Mouse (Mus musculus): ENCODE results near the gene Samm50. TPM values are rescaled to one million over a fixed set of nuclear protein-coding genes. Genes with fewer than 3 reads are reported as not detected.
"Not testable (repeated sequence)": the region's sequence is repeated elsewhere in the genome, so short reads cannot be mapped to it uniquely, and the experiment has no call there.

Gene Samm50
- 24.7 and 37.1 TPM in 2 replicates for polyA plus RNA-seq (2011; ENCODE audit: insufficient read depth, insufficient read length, low replicate concordance, missing spikeins)

DNA sequence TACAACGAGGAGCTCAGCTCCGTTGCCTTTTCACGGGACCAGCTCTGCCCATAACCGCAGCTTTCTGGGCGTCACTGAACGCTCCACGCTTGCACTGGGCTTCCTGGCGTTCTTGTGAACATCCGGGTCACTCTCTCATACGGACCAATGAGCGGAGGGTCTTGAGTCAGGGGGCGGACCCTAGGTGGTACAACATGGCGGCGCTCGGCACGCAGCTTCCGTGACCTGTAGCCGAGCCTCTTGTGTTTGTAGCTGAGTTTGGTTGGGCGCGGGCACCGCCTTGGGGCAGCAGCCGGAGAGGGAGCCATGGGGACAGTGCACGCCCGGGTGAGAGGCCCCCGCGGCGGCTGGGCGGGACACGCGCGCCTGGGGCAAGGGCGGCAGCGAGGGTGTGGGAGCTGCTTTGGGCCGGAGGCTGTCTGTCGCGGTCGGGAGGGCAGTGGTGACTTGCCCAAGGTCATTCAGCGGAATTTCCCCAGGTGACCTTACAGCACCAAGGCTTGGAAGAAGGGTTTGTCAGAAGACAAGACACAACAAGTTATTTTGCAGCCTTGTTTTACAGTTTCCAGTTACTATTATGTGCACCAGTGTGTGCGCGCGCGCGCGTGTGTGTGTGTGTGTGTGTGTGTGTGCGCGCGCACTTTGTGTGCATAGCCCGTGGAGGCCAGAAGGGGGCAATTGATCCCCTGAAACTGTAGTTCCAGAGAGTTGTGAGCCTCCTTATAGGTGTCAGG, at the start of gene Samm50:
Gene Samm50, plus strand, starts transcription at position 184 of the 734 bp plus-strand sequence.
- Histone ChIP-seq H3K4me1 (ENCODE audit: control insufficient read depth, insufficient read depth, low read length) (peaks cover 4% of the 10 kb centered on the region), H3K4me3 (replicated peaks; ENCODE audit: control insufficient read depth, low read depth, low read length) (peak within 1 kb of the TSS; percentile 95), H3K27ac (ENCODE audit: control insufficient read depth, insufficient read depth, low read depth, low read length, poor library complexity) (peak within 1 kb of the TSS; percentile 89)
- TF ChIP-seq POLR2A (IDR thresholded peaks at IDR 0.05; ENCODE audit: borderline replicate concordance, control insufficient read depth, low read depth, low read length) (peak; percentile 89), CTCF (IDR thresholded peaks at IDR 0.05; ENCODE audit: control insufficient read depth, insufficient read depth, low read length) (no peak)
- WGBS = 2% methylated on average over 48 of the region's 48 CpGs

GRCm38 (mm10) chr15:84156158-84156557, 35.9 kb upstream of the Samm50 start:
- Histone ChIP-seq H3K4me3 (replicated peaks; ENCODE audit: control insufficient read depth, low read depth, low read length) (no peak overlapping the region), H3K4me1 (ENCODE audit: control insufficient read depth, insufficient read depth, low read length) (no peaks in the 10 kb centered on the region), H3K27ac (ENCODE audit: control insufficient read depth, insufficient read depth, low read depth, low read length, poor library complexity) (no peak overlapping the region)
- TF ChIP-seq CTCF (IDR thresholded peaks at IDR 0.05; ENCODE audit: control insufficient read depth, insufficient read depth, low read length) (no peak), POLR2A (IDR thresholded peaks at IDR 0.05; ENCODE audit: borderline replicate concordance, control insufficient read depth, low read depth, low read length) (no peak)
- WGBS = 68% methylated on average over 2 of the region's 2 CpGs

- H3K27ac ChIP-seq (ENCODE audit: control insufficient read depth, insufficient read depth, low read depth, low read length, poor library complexity); H3K4me1 ChIP-seq (ENCODE audit: control insufficient read depth, insufficient read depth, low read length); H3K4me3 ChIP-seq (replicated peaks; ENCODE audit: control insufficient read depth, low read depth, low read length): not testable (repeated sequence)
- WGBS = 84% methylated on average over 6 of the region's 6 CpGs
Observed at GRCm38 (mm10) chr15:84157530-84157929, 34.5 kb upstream of the Samm50 start.

- WGBS = 69% methylated on average over 6 of the region's 6 CpGs
- no peak overlapping the region for H3K27ac ChIP-seq (ENCODE audit: control insufficient read depth, insufficient read depth, low read depth, low read length, poor library complexity)
- TF ChIP-seq CTCF (IDR thresholded peaks at IDR 0.05; ENCODE audit: control insufficient read depth, insufficient read depth, low read length) (no peak), POLR2A (IDR thresholded peaks at IDR 0.05; ENCODE audit: borderline replicate concordance, control insufficient read depth, low read depth, low read length) (no peak)
- no peak overlapping the region for H3K4me3 ChIP-seq (replicated peaks; ENCODE audit: control insufficient read depth, low read depth, low read length)
- no peaks in the 10 kb centered on the region for H3K4me1 ChIP-seq (ENCODE audit: control insufficient read depth, insufficient read depth, low read length)
Observed at GRCm38 (mm10) chr15:84161871-84162270, 30.2 kb upstream of the Samm50 start.

DNA sequence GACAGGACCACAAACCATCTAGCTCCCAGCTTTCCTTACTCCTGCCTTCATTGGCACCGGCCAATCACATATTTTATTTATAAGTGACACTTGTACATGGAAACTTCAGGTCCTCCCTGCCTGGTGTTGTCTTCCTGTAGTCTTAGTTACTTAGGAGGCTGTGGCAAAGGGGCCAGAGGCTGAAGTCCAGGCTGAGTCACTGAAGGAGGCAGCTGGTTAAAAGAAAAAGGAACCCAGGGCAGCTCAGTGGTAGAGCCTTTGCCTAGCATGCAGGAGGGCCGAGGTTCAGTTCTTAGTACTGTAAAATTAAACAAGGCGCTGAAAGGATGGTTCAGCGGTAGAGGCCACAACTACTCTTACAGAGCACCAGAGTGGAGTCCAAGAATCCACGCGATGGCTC, 25.2 kb upstream of the Samm50 start:
- Histone ChIP-seq H3K4me1 (ENCODE audit: control insufficient read depth, insufficient read depth, low read length) (no peaks in the 10 kb centered on the region), H3K27ac (ENCODE audit: control insufficient read depth, insufficient read depth, low read depth, low read length, poor library complexity) (no peak overlapping the region), H3K4me3 (replicated peaks; ENCODE audit: control insufficient read depth, low read depth, low read length) (no peak overlapping the region)
- TF ChIP-seq POLR2A (IDR thresholded peaks at IDR 0.05; ENCODE audit: borderline replicate concordance, control insufficient read depth, low read depth, low read length) = no peak
- TF ChIP-seq CTCF (IDR thresholded peaks at IDR 0.05; ENCODE audit: control insufficient read depth, insufficient read depth, low read length) = no peak
- 64% methylated on average over 6 of the region's 6 CpGs for WGBS

DNA sequence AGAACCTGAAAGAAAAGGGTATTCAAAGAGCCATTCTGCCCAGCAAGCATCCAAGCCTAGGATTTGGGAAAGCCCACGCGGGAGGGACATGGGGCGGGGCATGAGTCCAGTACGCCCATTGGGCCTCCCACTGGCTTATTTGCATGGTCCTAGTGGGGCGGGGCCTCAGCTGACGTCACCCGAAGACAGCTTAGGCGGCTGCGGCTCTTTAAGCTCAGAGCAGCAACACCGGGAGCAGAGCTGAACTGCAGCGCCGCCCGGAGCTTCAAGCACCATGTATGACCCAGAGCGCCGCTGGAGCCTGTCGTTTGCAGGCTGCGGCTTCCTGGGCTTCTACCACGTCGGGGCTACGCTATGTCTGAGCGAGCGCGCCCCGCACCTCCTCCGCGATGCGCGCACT, 24.4 kb upstream of the Samm50 start, which contains the start of gene Pnpla3:
Gene Pnpla3, plus strand, starts transcription at position 238 of the 400 bp plus-strand sequence.
- H3K4me3 ChIP-seq (replicated peaks; ENCODE audit: control insufficient read depth, low read depth, low read length) = no peak within 1 kb of the TSS
- WGBS = under 1% methylated on average over 28 of the region's 28 CpGs
- H3K27ac ChIP-seq (ENCODE audit: control insufficient read depth, insufficient read depth, low read depth, low read length, poor library complexity) = no peak within 1 kb of the TSS; the same call in 1 of the 2 replicates
- TF ChIP-seq POLR2A (IDR thresholded peaks at IDR 0.05; ENCODE audit: borderline replicate concordance, control insufficient read depth, low read depth, low read length) (peak; percentile 41; the same call in 1 of the 2 replicates), CTCF (IDR thresholded peaks at IDR 0.05; ENCODE audit: control insufficient read depth, insufficient read depth, low read length) (no peak)
- no peaks in the 10 kb centered on the region for H3K4me1 ChIP-seq (ENCODE audit: control insufficient read depth, insufficient read depth, low read length)

DNA sequence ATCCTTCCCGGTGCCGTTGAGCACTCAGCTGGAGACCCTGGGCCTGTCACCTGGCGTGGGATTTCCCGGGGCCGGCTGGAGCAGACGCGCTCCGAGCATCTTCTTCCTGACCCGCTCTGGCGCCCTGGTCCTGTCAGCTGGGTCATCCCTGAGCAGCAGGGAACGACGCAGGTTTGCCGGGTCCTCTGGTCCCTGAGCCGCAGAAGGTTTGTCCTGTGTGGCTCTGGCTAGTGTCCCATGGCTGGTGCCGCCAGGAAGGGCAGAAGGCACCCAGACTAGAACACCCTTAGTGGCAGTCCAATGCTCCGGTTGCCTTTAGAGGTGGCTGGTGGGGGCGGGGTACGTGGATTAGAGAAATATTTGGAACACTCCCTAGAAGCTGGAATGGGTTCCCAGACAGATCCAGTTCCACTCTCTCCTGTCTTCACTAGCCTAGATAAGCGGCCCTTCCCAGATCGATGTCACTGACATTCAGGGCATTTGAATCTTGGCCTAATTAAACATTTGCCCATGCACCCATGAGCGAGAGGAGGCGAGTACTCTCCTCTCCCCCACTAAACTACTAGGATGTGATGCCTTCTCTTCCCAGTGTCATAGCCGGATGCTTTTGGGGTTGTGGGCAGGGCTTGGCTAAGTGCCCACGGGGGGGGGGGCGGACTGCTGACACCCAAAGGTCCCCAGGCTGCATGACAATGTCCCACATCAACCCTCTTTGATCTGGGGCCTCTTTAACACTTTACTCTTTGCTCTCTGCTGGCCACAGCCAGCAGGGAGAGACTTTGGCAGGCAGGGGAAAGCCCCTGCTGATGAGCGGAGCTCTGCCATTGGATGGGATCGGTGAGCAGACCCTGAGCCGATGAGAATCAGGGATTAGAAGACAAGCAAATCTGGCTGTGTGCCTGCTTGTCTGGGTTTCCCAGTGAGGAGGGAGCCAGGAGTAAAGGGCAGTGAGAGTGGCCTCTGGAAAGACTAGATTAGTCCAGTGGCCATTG, 23.6 kb upstream of the Samm50 start:
- H3K27ac ChIP-seq (ENCODE audit: control insufficient read depth, insufficient read depth, low read depth, low read length, poor library complexity) = no peak overlapping the region; the same call in 1 of the 2 replicates
- H3K4me1 ChIP-seq (ENCODE audit: control insufficient read depth, insufficient read depth, low read length) = no peaks in the 10 kb centered on the region
- TF ChIP-seq POLR2A (IDR thresholded peaks at IDR 0.05; ENCODE audit: borderline replicate concordance, control insufficient read depth, low read depth, low read length) (no peak), CTCF (IDR thresholded peaks at IDR 0.05; ENCODE audit: control insufficient read depth, insufficient read depth, low read length) (no peak)
- 9% methylated on average over 28 of the region's 28 CpGs for WGBS
- H3K4me3 ChIP-seq (replicated peaks; ENCODE audit: control insufficient read depth, low read depth, low read length) = no peak overlapping the region

GRCm38 (mm10) chr15:84169511-84169910, 22.5 kb upstream of the Samm50 start:
- Histone ChIP-seq H3K4me1 (ENCODE audit: control insufficient read depth, insufficient read depth, low read length) (no peaks in the 10 kb centered on the region), H3K27ac (ENCODE audit: control insufficient read depth, insufficient read depth, low read depth, low read length, poor library complexity) (no peak overlapping the region), H3K4me3 (replicated peaks; ENCODE audit: control insufficient read depth, low read depth, low read length) (no peak overlapping the region)
- 61% methylated on average over 1 of the region's 1 CpGs for WGBS
- TF ChIP-seq CTCF (IDR thresholded peaks at IDR 0.05; ENCODE audit: control insufficient read depth, insufficient read depth, low read length) (no peak), POLR2A (IDR thresholded peaks at IDR 0.05; ENCODE audit: borderline replicate concordance, control insufficient read depth, low read depth, low read length) (no peak)
